Mouse (Mus musculus) frontal cortex, postnatal 36 days (tissue): ENCODE results near the gene Gm14440.
"Not testable (repeated sequence)": the region's sequence is repeated elsewhere in the genome, so short reads cannot be mapped to it uniquely, and the experiment has no call there.

Experiments
- DNase-seq, 2 experiments: peaks; one replicate each; pipeline ENCODE4 v3.0.0; 2022; ENCODE audit warnings: low spot score in 2 of 2

Gm14440 gene

GRCm38 (mm10) chr2:175274825-175275224, at the start of gene Gm14440:
Gene Gm14440 (plus strand): TSS chr2:175275125.
- not testable (repeated sequence) for DNase-seq
